Mouse (Mus musculus) CD4-positive naive resting alpha-beta T cell, adult 57 days (primary cell): ENCODE results near the gene Pah. TPM values are rescaled to one million over a fixed set of nuclear protein-coding genes. Genes with fewer than 3 reads are reported as not detected.

Experiments
- total RNA-seq: library from RNA; stranded (reverse); gene quantifications from one replicate; pipeline ENCODE4 v1.2.4, GENCODE M21; 2023

Pah gene
- not detected for total RNA-seq

DNA sequence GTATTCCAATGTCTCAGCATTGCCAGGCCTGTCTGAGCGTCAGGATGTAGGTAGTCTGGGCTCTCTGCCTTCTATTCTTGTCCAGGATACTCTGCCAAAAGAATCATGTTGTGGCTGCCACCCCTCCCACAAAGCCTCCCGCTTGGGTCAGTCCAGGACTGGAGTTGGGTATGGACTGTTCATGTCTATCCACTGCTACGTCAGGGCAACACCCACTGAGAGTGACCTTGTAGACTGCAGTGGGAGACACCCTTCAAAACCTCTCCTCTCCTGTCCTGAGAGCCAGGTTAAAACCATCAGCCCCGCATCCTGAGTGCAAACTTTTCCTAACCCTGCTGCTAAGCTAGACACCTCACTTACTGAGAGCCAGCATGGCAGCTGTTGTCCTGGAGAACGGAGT, at the start of gene Pah:
Pah (plus strand) TSS at position 150 of the 400 bp plus-strand sequence.

GRCm38 (mm10) chr10:87493576-87493975, 28.0 kb upstream of the Pah start, which contains the start of gene Ascl1:
Gene Ascl1 (minus strand): TSS chr10:87493660.

Other genes with a start within 250 kb of the Pah start
- not detected for gene Ascl1, start 28.1 kb upstream of the Pah start, total RNA-seq